Mouse (Mus musculus) layer of hippocampus, adult 11-12 months (tissue): Measurements from ENCODE around the gene Gm9508.
"Not testable (repeated sequence)": the region's sequence is repeated elsewhere in the genome, so short reads cannot be mapped to it uniquely, and the experiment has no call there.

Source experiments
- DNase-seq: peaks from one replicate; pipeline ENCODE4 v3.0.0; 2022; ENCODE audit warnings: low spot score

Gene Gm9508

DNA sequence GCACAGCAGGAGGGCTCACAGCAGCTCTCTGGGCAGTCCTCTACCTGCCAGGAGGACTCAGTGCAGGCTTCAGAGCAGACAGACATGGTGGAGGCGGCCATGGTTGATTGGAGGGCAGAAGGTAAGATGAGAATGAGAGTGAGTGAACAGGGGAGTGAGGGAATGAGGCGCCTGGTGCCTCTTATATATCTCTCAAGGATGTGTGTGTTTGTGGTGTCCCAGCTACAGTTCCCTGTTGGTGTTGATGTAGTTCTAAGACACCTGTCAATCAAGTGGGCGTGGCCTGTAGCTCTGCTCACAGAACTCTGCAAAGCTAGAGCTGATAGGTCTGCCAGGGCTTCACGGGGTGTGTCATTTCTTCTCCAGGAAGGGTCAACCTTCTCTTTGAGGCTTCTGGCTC, at the start of gene Gm9508:
TSS of gene Gm9508 (minus strand) at position 101 of the 400 bp plus-strand sequence.
- no peak for DNase-seq

DNA sequence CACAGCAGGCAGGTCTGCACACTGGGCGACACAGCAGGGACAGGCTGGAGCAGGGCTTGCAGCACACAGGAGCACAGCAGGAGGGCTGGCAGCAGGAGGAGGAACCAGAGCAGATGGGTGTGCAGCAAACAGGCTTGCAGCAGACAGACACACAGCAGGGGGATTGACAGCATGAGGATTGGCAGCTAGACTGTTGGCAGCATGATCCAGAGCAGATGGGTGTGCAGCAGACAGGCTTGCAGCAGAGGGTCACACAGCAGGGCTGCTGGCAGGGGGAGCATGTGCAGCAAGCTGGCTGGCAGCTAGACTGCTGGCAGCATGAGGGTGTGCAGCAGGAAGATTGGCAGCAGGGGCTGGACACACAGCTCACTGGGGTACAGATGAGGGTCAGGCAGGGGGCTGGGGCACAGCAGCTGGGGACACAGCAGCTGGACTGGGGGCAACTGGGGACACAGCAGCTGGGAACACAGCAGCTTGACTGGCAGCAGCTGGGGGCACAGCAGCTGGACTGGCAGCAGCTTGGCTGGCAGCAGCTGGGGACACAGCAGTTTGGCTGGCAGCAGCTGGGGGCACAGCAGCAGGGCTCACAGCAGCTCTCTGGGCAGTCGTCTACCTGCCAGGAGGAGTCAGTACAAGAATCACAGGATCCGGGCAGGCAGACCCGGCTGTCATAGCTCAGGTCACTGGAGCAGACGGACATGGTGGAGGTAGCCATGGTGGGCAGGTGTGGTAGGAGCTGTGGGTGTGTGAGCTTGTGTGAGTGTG, 45.1 kb upstream of the Gm9508 start, which contains the start of gene Gm18596:
TSS of gene Gm18596 (minus strand) at position 715 of the 765 bp plus-strand sequence.
- not testable (repeated sequence) for DNase-seq

DNA sequence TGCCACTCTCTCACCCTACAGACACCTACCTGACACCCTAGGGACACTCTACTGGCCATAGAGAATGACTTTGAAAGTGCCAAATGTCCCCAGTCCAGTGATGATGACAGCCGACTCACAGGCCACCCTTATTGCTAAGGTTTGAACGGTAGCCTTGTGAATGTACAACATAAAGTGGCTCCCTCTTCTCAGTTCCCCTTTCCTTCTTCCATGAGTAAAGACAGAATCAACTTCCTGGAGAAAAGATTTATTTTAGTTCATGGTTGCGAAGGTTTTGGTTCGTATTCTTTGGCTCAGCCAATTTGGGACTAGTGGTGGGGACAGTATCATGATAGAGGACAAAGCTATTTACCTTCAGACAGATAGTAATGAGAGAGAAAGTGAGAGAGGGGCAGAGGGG, 41.9 kb upstream of the Gm9508 start:
- no peak for DNase-seq

GRCm38 (mm10) chr10:77735928-77736327, 38.9 kb upstream of the Gm9508 start:
- DNase-seq: no peak

DNA sequence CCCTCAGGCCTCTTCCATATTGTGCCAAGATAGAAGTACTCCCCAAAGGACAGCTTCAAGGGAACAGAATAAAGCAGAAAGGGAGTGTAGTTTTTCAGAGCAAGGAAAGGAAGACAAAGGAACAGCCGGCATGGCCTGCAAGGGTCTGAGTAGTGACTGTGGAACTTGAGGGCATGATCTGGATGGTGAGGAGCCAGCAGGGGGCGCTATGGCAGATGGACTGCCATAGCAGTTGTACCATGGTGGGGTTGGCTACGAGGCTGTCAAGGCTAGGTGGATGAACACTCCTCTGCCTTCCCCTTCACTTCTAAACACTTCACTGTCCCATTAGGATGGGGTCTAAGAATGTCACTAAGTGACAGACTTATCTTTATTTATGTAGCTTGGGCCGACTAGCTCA, 32.2 kb upstream of the Gm9508 start:
- no peak for DNase-seq

- no peak for DNase-seq
These were observed 31.2 kb upstream of the Gm9508 start for GRCm38 (mm10) chr10:77728280-77728679.

DNA sequence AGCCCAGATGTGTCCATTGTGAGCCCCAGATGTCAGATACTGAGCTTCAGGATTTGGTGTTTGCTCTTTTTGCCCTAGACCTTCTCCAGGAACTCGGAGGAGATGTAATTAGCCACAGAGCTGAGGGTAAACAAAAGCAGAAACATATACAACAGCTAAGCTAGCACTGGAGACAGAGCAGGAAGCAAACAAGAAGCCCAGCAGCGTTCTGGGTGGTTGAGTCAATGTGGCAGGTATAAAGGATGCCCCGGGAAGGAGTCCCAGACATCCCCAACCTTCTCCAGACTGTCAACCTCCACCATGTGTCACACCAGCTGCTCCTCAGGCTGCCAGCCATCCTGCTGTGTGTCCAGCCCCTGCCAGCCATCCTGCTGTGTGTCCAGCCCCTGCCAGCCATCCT, 29.2 kb upstream of the Gm9508 start, which contains the start of gene Gm10100:
TSS of gene Gm10100 (plus strand) at position 301 of the 400 bp plus-strand sequence.
- no peak for DNase-seq

GRCm38 (mm10) chr10:77724855-77725254, 27.8 kb upstream of the Gm9508 start:
- DNase-seq: no peak

DNA sequence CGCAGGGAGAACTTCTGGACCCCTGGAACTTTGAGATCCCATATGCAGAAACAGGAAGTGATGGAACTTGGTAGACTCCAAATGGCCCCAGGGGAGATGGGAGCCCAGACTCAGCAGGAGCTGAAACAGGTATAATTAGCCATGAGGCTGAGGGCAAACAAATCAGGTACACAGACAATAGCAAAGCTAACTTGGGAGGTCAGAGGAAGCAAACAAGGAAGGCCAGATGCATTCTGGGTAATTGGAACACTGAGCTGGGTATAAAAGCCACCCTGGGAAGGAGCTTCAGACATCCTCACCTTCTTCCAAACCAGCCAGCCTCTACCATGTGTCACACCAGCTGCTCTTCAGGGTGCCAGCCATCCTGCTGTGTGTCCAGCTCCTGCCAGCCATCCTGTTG, 23.3 kb upstream of the Gm9508 start, which contains the start of gene Krtap12-1:
TSS of gene Krtap12-1 (plus strand) at position 301 of the 400 bp plus-strand sequence.
- DNase-seq: not testable (repeated sequence)

DNA sequence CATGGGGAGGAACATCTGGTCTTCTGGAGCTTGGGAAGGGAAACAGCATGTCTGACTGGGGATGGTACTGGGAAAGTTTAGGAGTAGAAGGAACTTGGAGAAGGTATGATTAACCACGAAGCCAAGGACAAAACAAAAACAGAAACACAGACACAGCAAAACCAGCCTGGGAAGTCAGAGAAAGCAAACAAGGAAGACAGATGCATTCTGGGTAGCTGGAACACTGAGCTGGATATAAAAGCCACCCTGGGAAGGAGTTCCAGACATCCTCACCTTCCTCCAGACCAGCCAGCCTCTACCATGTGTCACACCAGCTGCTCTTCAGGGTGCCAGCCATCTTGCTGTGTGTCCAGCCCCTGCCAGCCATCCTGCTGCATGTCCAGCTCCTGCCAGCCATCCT, 18.5 kb upstream of the Gm9508 start, which contains the start of gene Gm10142:
TSS of gene Gm10142 (plus strand) at position 301 of the 400 bp plus-strand sequence.
- DNase-seq: no peak

- no peak for DNase-seq
These were observed 16.7 kb upstream of the Gm9508 start for GRCm38 (mm10) chr10:77713734-77714133.

DNA sequence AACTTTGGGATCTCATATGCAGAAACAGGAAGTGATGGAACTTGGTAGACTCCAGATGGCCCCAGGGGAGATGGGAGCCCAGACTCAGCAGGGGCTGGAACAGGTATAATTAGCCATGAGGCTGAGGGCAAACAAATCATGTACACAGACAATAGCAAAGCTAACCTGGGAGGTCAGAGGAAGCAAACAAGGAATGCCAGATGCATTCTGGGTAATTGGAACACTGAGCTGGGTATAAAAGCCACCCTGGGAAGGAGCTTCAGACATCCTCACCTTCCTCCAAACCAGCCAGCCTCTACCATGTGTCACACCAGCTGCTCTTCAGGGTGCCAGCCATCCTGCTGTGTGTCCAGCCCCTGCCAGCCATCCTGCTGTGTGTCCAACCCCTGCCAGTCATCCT, 14.1 kb upstream of the Gm9508 start, which contains the start of gene Gm10024:
TSS of gene Gm10024 (plus strand) at position 301 of the 400 bp plus-strand sequence.
- not testable (repeated sequence) for DNase-seq

GRCm38 (mm10) chr10:77709831-77710230, 12.8 kb upstream of the Gm9508 start:
- no peak for DNase-seq

DNA sequence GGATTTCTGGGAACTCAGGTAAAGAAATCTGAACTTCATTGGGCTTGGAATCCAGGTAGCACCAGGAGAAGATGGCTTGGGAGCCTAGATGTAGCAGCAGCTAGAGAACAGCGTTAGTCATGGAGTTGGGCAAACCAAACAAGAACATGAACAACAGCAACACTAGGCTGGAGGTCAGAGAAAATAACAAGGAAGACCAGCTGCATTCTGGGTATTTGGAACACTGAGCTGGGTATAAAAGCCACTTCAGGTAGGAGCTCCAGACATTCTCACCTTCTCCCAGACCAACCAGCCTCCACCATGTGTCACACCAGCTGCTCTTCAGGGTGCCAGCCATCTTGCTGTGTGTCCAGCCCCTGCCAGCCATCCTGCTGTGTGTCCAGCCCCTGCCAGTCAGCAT, 9.3 kb upstream of the Gm9508 start, which contains the start of gene Gm10272:
TSS of gene Gm10272 (plus strand) at position 301 of the 400 bp plus-strand sequence.
- no peak for DNase-seq

DNA sequence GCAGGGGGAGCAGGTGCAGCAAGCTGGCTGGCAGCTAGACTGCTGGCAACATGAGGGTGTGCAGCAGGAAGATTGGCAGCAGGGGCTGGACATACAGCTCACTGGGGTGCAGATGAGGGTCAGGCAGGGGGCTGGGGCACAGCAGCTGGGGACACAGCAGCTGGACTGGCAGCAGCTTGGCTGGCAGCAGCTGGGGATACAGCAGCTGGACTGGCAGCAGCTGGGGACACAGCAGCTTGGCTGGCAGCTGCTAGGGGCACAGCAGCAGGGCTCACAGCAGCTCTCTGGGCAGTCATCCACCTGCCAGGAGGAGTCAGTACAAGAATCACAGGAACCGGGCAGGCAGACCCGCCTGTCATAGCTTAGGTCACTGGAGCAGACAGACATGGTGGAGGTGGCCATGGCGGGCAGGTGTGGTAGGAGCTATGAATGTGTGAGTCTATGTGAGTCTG, 6.7 kb downstream of the Gm9508 start, which contains the start of gene Gm19402:
TSS of gene Gm19402 (minus strand) at position 402 of the 452 bp plus-strand sequence.
- DNase-seq: not testable (repeated sequence)

DNA sequence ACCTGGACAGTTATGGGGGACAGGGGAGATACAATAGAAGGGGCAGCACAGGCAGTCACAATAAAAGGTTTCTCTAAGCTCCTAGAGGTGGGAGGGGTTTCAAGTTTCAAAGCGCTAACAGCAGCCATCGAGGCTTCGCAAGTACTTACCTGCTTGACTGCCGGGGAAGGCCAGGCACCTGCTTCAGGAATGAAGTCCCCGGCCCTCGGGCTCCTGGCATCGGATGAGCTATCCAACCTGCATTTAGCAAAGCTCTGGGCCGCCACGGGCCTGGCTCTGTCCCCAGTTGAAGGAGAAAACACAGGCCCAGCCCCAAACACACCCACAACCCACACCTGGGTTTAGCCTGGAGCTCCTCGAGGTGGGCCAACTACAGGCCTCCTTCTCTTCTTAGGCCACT, 10.0 kb downstream of the Gm9508 start:
- no peak for DNase-seq

DNA sequence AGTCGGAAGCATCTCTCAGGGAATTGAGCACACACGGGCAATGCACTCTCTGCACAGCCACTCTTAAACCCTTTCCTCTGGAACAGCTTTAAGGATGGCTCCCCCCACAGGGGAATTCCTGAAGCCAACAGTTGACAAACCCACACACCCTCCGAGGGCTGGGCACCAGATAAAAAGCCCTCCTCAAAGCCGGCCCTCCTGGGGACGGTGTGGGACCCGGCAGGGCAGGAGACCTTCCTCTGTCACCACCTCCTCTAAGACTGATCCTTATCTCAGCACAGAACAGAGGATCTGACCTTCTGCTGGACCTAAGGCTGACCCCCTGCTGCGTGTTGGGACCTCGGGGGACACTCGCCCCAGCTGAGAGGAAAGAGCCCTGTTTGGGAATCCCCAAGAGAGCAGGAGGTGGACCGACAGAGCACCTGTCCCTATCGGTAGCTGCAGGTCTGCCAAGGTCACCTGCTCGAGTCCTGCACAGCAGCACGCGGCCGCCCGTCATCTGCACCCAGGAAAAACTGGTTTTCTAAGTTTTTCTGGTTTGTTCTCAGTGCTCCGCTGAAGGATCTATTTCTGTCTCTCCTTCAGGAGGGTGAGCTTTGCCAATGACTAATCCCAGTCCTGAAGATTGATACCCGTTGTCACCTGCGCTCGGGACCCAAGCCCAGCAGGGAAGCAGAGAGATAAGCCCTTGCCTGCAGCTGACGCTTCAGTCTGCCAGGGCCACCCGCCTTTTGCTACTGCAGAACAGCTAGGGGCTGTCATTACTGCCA, 11.0 kb downstream of the Gm9508 start, which contains the start of gene Tspear:
TSS of gene Tspear (plus strand) at position 675 of the 770 bp plus-strand sequence.
- no peak for DNase-seq

GRCm38 (mm10) chr10:77684181-77684580, 12.9 kb downstream of the Gm9508 start:
- DNase-seq: no peak

- no peak for DNase-seq
These were observed 14.0 kb downstream of the Gm9508 start for GRCm38 (mm10) chr10:77682994-77683393.

- DNase-seq: no peak
These were observed 19.5 kb downstream of the Gm9508 start for GRCm38 (mm10) chr10:77677562-77677961.

- DNase-seq: no peak
These were observed 23.3 kb downstream of the Gm9508 start for GRCm38 (mm10) chr10:77673765-77674164.

DNA sequence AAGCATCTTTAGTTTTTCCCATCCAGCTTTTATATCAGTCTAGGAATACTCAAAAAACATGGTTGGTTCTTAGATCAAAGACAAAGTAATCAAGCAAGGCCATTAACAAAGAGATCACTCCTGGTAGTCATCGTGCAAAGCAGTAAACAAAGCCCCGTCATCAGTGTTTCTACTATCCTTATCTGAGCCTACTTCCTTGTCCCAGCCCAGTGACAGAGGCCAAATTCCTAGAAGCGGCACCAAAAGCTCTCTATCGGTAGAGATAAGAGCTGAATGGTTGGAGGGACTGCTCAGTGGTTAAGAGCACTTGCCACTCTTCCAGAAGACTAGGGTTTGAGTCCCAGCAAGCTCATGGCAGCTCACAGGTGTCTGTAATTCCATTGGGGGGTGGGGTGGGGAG, 25.5 kb downstream of the Gm9508 start:
- no peak for DNase-seq
